Mouse (Mus musculus) olfactory bulb, adult 2 months (tissue): ENCODE measurements around the gene Pex11b.

Experiments
- CTCF ChIP-seq: fragments of 200-500 bp; IDR thresholded peaks from 2 replicates; pipeline ENCODE4 v1.5.1; 2012; ENCODE audit warnings: low read depth, mild to moderate bottlenecking, low read length, moderate library complexity; ENCODE audit not compliant: insufficient read depth
- POLR2A ChIP-seq: fragments of 200-500 bp; IDR thresholded peaks from 2 replicates; pipeline ENCODE4 v1.6.1; 2012; ENCODE audit warnings: mild to moderate bottlenecking, low read depth, low read length, moderate library complexity; ENCODE audit not compliant: insufficient read depth

DNA sequence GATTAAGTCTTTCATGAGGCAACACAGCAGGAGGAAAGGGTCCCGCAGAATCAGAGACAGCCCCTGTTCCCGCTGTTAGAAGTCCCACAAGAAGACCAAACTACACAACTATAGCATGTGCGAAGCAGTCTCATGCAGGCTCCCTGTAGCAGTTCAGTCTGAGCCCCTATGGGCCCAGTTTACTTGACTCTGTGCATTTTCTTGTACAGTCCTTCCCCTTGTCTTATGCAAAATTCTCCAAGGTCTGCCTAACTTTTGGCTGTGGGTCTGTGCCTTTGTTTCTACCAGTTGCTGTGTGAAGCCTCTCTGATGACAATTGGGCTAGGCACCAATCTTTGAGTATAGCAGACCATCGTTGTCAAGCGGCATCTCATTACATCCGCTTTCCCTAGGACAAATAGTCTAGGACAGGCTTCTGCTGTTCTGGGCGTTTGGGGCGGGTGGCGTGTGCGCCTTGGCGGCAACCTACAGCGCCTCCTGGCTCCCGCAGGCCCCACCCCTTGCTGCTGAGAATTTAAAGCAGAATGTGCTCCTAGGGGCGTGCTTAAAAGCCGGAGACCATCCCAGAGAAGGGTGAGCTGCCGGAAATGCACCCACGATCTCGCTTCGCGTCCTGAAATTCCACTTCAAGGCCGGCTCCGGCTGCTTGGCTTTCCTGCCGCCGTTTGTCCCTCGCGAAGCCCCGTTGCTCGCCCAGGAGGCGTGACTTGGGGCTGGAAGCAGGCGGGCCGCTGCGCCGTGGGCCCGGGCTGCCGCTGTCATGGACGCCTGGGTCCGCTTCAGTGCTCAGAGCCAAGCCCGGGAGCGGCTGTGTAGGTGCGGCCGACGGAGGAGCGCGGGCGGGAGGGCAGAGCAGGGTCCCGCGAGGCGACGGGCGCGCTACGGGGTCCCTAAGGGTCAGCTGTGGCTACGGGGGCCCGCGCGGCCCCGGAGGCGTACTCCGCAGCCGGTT lies at the start of gene Pex11b, which contains the start of gene Gm42957:
- peak; percentile 67 for TF ChIP-seq POLR2A
- 0 out of 2 replicates have a peak, but pooled peaks have one; percentile 10 for TF ChIP-seq CTCF
